Mouse (Mus musculus) lung, postnatal 0 days (tissue): ENCODE results near the gene Il17rb.

Experiments
- CTCF ChIP-seq: IDR thresholded peaks from 2 replicates; pipeline ENCODE4 v1.5.1; 2016; ENCODE audit warnings: antibody characterized with exemption, mild to moderate bottlenecking
- EP300 ChIP-seq: IDR thresholded peaks from 2 replicates; pipeline ENCODE4 v1.6.1; 2016; ENCODE audit warnings: antibody characterized with exemption, mild to moderate bottlenecking, control low read depth

DNA sequence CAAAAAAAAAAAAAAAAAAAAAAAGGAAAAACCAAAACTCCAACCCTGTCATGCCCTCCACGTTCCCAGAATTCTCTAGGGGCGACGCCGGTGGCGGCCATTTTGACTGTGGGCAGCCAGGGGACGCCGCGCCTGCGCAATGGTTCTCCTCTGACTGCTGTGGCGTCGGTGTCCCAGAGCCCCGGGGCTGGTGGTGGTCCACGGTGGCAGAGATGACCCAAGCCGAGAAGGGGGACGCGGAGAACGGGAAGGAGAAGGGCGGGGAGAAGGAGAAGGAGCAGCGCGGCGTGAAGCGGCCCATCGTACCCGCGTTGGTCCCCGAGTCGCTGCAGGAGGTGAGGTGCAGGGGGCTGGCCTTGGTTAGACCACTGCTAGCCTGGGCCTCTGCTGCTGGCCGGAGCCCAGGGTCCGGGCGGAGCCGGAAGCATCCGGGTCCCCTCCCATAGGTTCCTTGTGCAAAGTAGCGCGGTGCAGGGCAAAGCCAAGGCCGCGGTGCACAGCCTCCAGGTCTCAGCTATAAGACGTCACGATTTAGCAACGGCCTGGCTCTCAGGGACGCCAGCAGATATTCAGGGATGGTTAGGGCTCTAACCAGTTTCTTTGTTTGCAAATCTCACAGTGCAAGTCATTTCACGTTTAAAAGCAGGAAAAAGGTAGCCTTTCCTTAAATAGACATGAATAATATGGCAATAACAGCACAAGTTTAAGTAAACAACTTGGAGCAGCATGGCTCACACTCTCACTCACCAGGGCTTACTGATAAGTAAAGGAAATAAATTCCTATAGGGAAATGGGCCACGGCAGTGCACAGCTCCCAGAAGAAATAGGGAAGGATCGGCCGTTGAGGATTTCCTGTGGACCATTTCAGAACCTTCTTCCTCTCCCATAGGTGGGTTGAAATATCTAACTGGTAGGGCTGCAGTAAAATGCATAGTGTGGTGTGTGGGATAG, 30.2 kb downstream of the Il17rb start, which contains the start of gene Actr8:
- TF ChIP-seq CTCF, result no peak
- TF ChIP-seq EP300, result no peak
